Mouse (Mus musculus) stomach, postnatal 0 days (tissue): ENCODE results near the gene Adnp. TPM values are rescaled to one million over a fixed set of nuclear protein-coding genes. Genes with fewer than 3 reads are reported as not detected.

Source experiments
- ATAC-seq: fragments of 200-750 bp; cut with Nextera tagmentation; 2 replicates; pipeline ENCODE4 v1.8.0; 2017; ENCODE audit not compliant: low FRiP score, low TSS enrichment
- DNase-seq: peaks from one replicate; pipeline ENCODE4 v3.0.0-alpha.2; 2016; ENCODE audit warnings: low spot score
- H3K27ac ChIP-seq: fragments of 300-500 bp; sonication (generic); replicated peaks from 2 replicates; pipeline ENCODE4 v1.5.1; 2014; ENCODE audit warnings: mild to moderate bottlenecking, control low read depth
- H3K27me3 ChIP-seq: fragments of 300-500 bp; sonication (generic); 2 replicates; pipeline ENCODE4 v1.6.1; 2014; ENCODE audit warnings: low read length; ENCODE audit not compliant: control insufficient read depth, insufficient read depth
- H3K36me3 ChIP-seq: fragments of 300-500 bp; sonication (generic); 2 replicates; pipeline ENCODE4 v1.6.1; 2014; ENCODE audit warnings: low read length, mixed read lengths; ENCODE audit not compliant: control insufficient read depth, insufficient read depth
- H3K4me1 ChIP-seq: fragments of 300-500 bp; sonication (generic); replicated peaks from 2 replicates; pipeline ENCODE4 v1.6.1; 2014; ENCODE audit warnings: antibody characterized with exemption; ENCODE audit not compliant: control insufficient read depth, insufficient read depth
- H3K4me2 ChIP-seq: fragments of 300-500 bp; sonication (generic); replicated peaks from 2 replicates; pipeline ENCODE4 v1.6.1; 2014; ENCODE audit warnings: low read depth, mild to moderate bottlenecking, control low read depth, moderate library complexity
- H3K4me3 ChIP-seq: fragments of 300-500 bp; sonication (generic); 2 replicates; pipeline ENCODE4 v1.5.1; 2014; ENCODE audit warnings: low read depth, low read length, control low read depth
- H3K9ac ChIP-seq: fragments of 300-500 bp; sonication (generic); 2 replicates; pipeline ENCODE4 v1.6.1; 2014; ENCODE audit warnings: mild to moderate bottlenecking, low read length, control low read depth, mixed read lengths
- H3K9me3 ChIP-seq: fragments of 300-500 bp; sonication (generic); 2 replicates; pipeline ENCODE4 v1.6.1; 2016; ENCODE audit warnings: low read length; ENCODE audit not compliant: control insufficient read depth
- CTCF ChIP-seq: IDR thresholded peaks from 2 replicates; pipeline ENCODE4 v1.5.1; 2016; ENCODE audit warnings: antibody characterized with exemption, low read depth, mild to moderate bottlenecking, moderate library complexity
- EP300 ChIP-seq: optimal IDR thresholded peaks from 2 replicates; pipeline ENCODE3; 2016; ENCODE audit warnings: antibody characterized with exemption
- WGBS: fragments of 180-500 bp; shearing (Covaris S2); extraction: QIAGEN DNeasy Blood & Tissue Kit; methylation state at CpG from one replicate; pipeline ENCODE4 v1.1.7; 2014; 5-methylcytosine and 5-hydroxymethylcytosine counted together
- polyA plus RNA-seq: library from polyadenylated mRNA; unstranded; fragments of >200 nt; fragmentation: Nextera tagmentation; extraction: Ambion mirVana; gene quantifications from 2 replicates; pipeline ENCODE4 v1.2.1, GENCODE M21; 2015

The Adnp gene
- polyA plus RNA-seq, 1 experiment from 2014 or later, result 5.2 TPM

DNA sequence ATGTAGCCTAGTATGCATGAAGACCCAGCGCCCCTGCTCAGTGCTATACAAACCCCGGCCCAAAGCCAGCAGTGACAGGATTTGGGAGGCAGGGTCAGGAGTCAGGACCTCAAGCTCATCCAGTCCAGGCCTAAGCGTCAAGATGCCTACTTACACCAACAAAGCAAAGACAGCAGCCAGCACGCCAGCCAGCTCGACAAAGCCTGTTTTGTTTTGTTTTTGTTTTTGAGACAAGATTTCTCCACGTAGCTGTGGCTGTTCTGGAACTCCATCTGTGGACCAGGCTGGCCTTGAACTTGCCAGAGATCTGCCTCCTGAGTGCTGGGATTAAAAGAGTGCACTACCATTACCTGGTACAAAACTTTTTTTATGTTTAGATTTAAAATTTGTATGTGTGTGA, 16.4 kb upstream of the Adnp start:
- Histone ChIP-seq H3K36me3 (peaks cover 32% of the 10 kb centered on the region), H3K4me2 (no peak overlapping the region), H3K9me3 (no peaks in the 10 kb centered on the region), H3K27me3 (no peaks in the 10 kb centered on the region), H3K27ac (no peak overlapping the region), H3K4me1 (no peaks in the 10 kb centered on the region), H3K4me3 (no peak overlapping the region), H3K9ac (no peak overlapping the region)
- DNase-seq (no peak), ATAC-seq (no peak)
- WGBS, result 87% methylated on average over 6 of the region's 6 CpGs
- TF ChIP-seq CTCF (no peak), EP300 (no peak)

DNA sequence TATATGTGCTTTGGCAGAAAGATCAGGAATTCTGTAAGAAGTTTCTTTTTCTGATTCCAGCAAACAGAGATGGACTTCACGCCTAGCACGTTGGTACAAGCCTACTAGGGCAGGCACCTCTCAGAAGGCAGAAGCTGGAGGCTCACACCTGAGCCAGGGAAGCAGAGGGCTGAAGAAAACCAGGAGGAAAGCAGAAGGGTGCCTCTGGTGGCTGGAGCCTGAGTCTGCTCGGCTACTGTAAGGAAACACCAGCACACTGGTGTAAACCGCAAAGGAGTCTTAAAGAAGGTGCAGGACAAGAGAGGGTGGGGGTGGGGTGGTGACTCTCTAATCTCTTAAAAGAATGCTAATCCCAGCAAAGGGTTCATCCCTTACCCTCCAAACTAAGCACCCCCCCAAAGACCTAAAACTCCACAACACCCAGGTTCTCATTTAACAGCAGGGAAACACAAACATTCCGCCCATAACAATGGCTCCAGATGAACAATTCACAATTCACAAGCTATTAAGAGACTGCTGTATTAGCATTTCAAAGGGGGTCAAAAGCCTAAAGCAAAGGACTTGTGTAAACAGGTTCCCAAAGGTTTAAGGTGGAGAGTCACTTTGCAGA, 7.0 kb upstream of the Adnp start:
- no peak overlapping the region for H3K4me3 ChIP-seq
- no peak overlapping the region for H3K4me2 ChIP-seq
- no peaks in the 10 kb centered on the region for H3K27me3 ChIP-seq
- H3K4me1 ChIP-seq, result no peaks in the 10 kb centered on the region
- no peak overlapping the region for H3K27ac ChIP-seq
- no peak overlapping the region for H3K9ac ChIP-seq
- DNase-seq, result peak; percentile 35
- TF ChIP-seq EP300, result no peak
- TF ChIP-seq CTCF, result peak; percentile 58
- 0 out of 2 replicates have a peak, but pooled peaks have one; percentile 40 for ATAC-seq
- H3K36me3 ChIP-seq, result peaks cover 14% of the 10 kb centered on the region
- no peaks in the 10 kb centered on the region for H3K9me3 ChIP-seq
- 50% methylated on average over 5 of the region's 5 CpGs for WGBS

DNA sequence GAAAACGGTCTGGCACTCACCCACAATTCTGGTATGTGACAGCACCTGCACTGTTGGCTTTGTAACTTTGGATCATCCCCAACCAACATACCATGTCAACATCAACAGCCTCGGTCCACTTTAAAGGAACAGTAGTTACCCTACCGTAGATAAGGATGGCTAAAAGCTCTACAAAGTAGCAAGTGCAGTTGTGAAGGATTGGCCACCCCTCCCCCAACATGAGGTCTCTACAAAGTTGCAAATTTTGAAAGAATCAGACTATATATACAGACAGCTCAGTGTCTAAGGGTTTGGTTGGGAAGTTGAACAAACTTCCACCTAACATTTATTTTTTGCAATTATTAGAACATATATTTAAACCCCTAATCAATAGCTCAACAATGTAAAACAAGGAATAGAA, 971 bp upstream of the Adnp start:
- TF ChIP-seq CTCF (no peak), EP300 (no peak)
- WGBS, result 92% methylated on average over 3 of the region's 3 CpGs
- no peak for DNase-seq
- Histone ChIP-seq H3K27ac (peak overlapping the region; percentile 99; the same call in 1 of the 2 replicates), H3K9ac (no peak overlapping the region), H3K4me3 (no peak overlapping the region), H3K9me3 (no peaks in the 10 kb centered on the region), H3K4me1 (0 out of 2 replicates have a peak, but pooled peaks cover 5% of the 10 kb centered on the region), H3K27me3 (no peaks in the 10 kb centered on the region), H3K36me3 (peaks cover 8% of the 10 kb centered on the region), H3K4me2 (0 out of 2 replicates have a peak overlapping the region, but pooled peaks have one; percentile 11)
- no peak for ATAC-seq

DNA sequence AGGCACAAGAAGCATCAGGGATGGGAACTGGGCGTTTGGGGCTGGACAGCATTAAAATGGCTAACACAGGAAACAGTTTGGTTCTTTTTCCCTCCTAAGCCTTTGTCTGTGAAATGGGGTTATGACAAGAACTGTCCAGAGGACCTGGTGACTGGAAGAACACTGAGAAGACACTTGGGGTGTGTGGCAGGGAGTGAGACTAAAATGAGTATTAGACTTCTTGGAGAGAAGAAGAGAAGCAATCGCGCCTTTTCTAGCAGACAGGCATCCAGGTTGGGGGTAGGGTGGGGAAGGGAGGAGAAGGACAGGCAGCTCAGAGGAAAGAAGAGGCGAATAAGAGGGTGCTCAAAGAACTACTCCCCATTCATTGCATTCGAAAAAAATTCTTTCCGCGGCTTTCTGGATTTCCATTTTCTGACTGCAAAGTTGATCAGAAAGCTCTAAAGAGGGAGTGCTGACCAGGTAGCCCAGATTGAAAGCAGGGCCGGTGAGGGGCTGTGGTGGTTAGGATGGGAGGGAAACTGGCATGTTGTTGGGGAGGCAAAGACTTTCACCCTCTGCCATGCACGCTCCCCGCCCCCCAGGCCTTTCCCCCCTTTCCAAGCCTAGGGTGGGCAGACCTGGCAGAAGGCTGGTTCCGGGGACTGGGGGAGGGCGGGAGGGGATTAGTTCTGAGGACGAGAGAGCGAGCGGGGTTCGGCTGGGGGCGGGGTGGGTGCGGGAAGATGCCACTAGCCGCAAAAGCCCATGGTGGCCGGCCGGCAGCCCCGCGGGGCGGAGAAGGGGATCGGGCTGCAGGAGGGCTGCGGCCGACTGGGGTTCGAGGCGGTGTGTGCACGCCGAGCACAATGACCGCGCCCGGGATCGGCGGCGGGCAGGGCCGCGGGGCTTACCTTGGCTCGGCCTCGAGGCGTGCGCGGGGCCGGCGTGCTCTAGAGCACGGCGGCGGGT, 956 bp downstream of the Adnp start:
- Histone ChIP-seq H3K4me1 (peaks cover 9% of the 10 kb centered on the region; the same call in 1 of the 2 replicates), H3K4me2 (peak overlapping the region; percentile 66), H3K9me3 (no peaks in the 10 kb centered on the region), H3K36me3 (peaks cover 2% of the 10 kb centered on the region; the same call in 1 of the 2 replicates), H3K4me3 (peak overlapping the region; percentile 98), H3K27me3 (no peaks in the 10 kb centered on the region), H3K9ac (peak overlapping the region; percentile 100), H3K27ac (peak overlapping the region; percentile 99)
- ATAC-seq (peak; percentile 15), DNase-seq (peak; percentile 58)
- no peak for TF ChIP-seq EP300
- TF ChIP-seq CTCF, result no peak
- WGBS, result 3% methylated on average over 32 of the region's 49 CpGs

DNA sequence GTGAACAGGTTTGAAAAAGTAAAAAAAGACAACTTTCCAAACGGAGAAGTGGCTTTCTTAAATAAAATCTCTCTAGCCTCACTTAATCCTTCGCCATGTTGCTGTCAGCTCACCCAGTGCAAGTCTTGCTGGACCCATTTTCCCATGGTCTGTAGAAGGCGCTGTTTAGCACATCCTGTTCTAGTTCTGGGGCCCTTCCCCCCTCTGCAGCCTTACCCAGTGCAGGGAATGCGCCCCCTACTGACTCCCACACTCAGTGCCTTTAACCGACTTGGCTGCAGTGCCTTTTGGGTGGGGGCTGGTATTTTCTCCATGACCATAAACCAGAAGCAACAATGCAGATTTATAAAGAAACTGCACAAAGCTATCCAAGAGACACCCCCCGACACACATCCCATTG, 1.6 kb downstream of the Adnp start:
- H3K27me3 ChIP-seq, result no peaks in the 10 kb centered on the region
- peaks cover 12% of the 10 kb centered on the region; the same call in 1 of the 2 replicates for H3K4me1 ChIP-seq
- H3K4me2 ChIP-seq, result peak overlapping the region; percentile 66
- peak overlapping the region; percentile 100 for H3K9ac ChIP-seq
- no peaks in the 10 kb centered on the region for H3K36me3 ChIP-seq
- H3K4me3 ChIP-seq, result peak overlapping the region; percentile 98
- H3K9me3 ChIP-seq, result no peaks in the 10 kb centered on the region
- 4% methylated on average over 6 of the region's 6 CpGs for WGBS
- peak overlapping the region; percentile 99 for H3K27ac ChIP-seq
- no peak for TF ChIP-seq EP300
- peak; percentile 99 for TF ChIP-seq CTCF
- DNase-seq (peak; percentile 96), ATAC-seq (peak; percentile 75)
